Mouse (Mus musculus) forebrain, postnatal 0 days (tissue): Measurements from ENCODE around the gene Ift27. TPM values are rescaled to one million over a fixed set of nuclear protein-coding genes. Genes with fewer than 3 reads are reported as not detected.

Source experiments
- ATAC-seq: fragments of 200-750 bp; cut with Nextera tagmentation; 2 replicates; pipeline ENCODE4 v1.8.0; 2017; ENCODE audit warnings: mild to moderate bottlenecking, moderate library complexity
- DNase-seq: peaks from one replicate; pipeline ENCODE4 v3.0.0-alpha.2; 2015
- H3K27ac ChIP-seq: fragments of 300-500 bp; sonication (generic); 2 replicates; pipeline ENCODE4 v1.5.1; 2014; ENCODE audit warnings: low read depth, mild to moderate bottlenecking, antibody characterized with exemption, low read length, moderate library complexity, mixed read lengths
- H3K27me3 ChIP-seq: fragments of 300-500 bp; sonication (generic); 2 replicates; pipeline ENCODE4 v1.6.1; 2014; ENCODE audit warnings: mild to moderate bottlenecking, low read length, mixed read lengths; ENCODE audit not compliant: insufficient read depth
- H3K36me3 ChIP-seq: fragments of 300-500 bp; sonication (generic); 2 replicates; pipeline ENCODE4 v1.6.1; 2014; ENCODE audit warnings: mild to moderate bottlenecking, moderate library complexity; ENCODE audit not compliant: insufficient read depth
- H3K4me1 ChIP-seq: fragments of 300-500 bp; sonication (generic); 2 replicates; pipeline ENCODE4 v1.6.1; 2014; ENCODE audit warnings: antibody characterized with exemption; ENCODE audit not compliant: insufficient read depth
- H3K4me2 ChIP-seq: fragments of 300-500 bp; sonication (generic); 2 replicates; pipeline ENCODE4 v1.6.1; 2014; ENCODE audit warnings: low read depth, mild to moderate bottlenecking, moderate library complexity
- H3K4me3 ChIP-seq: fragments of 300-500 bp; sonication (generic); 2 replicates; pipeline ENCODE4 v1.5.1; 2014; ENCODE audit warnings: low read depth, low read length, mixed read lengths
- H3K9ac ChIP-seq: fragments of 300-500 bp; sonication (generic); 2 replicates; pipeline ENCODE4 v1.6.1; 2014; ENCODE audit warnings: mild to moderate bottlenecking
- H3K9me3 ChIP-seq: fragments of 300-500 bp; sonication (generic); 2 replicates; pipeline ENCODE4 v1.6.1; 2016; ENCODE audit warnings: low read length
- CTCF ChIP-seq: sonication (generic); IDR thresholded peaks from 2 replicates; pipeline ENCODE4 v1.5.1; 2016; ENCODE audit warnings: antibody characterized with exemption, control low read depth, low read depth
- WGBS: fragments of 180-500 bp; shearing (Covaris S2); extraction: QIAGEN DNeasy Blood & Tissue Kit; methylation state at CpG from one replicate; pipeline ENCODE4 v1.1.7; 2014; 5-methylcytosine and 5-hydroxymethylcytosine counted together
- polyA plus RNA-seq: library from polyadenylated mRNA; unstranded; fragments of >200 nt; fragmentation: Nextera tagmentation; extraction: Ambion mirVana; gene quantifications from 2 replicates; pipeline ENCODE4 v1.2.1, GENCODE M21; 2015
- total RNA-seq: library from RNA; depleted of rRNA; stranded (reverse); fragments of >200 nt; gene quantifications from 2 replicates; pipeline ENCODE4 v1.2.3, GENCODE M21; 2014

Gene Ift27
- total and polyA plus RNA-seq, 2 experiments from 2014 or later, result 43.1 to 134 TPM

- peak; percentile 72 for TF ChIP-seq CTCF
- WGBS, result 6% methylated on average over 10 of the region's 10 CpGs
- DNase-seq, result peak; percentile 70
- Histone ChIP-seq H3K4me1 (peaks cover 16% of the 10 kb centered on the region), H3K36me3 (no peaks in the 10 kb centered on the region), H3K4me3 (no peak overlapping the region), H3K9me3 (no peaks in the 10 kb centered on the region), H3K9ac (no peak overlapping the region), H3K27ac (no peak overlapping the region), H3K4me2 (no peak overlapping the region), H3K27me3 (no peaks in the 10 kb centered on the region)
- ATAC-seq, result peak; percentile 81
Measured at GRCm38 (mm10) chr15:78184855-78185254, 10.9 kb upstream of the Ift27 start.

- 0 out of 2 replicates have a peak overlapping the region, but pooled peaks have one; percentile 28 for H3K9ac ChIP-seq
- H3K9me3 ChIP-seq, result no peaks in the 10 kb centered on the region
- no peaks in the 10 kb centered on the region for H3K36me3 ChIP-seq
- H3K4me3 ChIP-seq, result no peak overlapping the region
- peak; percentile 81 for DNase-seq
- peak overlapping the region; percentile 80 for H3K27ac ChIP-seq
- 11% methylated on average over 8 of the region's 8 CpGs for WGBS
- no peaks in the 10 kb centered on the region for H3K27me3 ChIP-seq
- no peak overlapping the region for H3K4me2 ChIP-seq
- TF ChIP-seq CTCF, result no peak
- H3K4me1 ChIP-seq, result peaks cover 16% of the 10 kb centered on the region
- peak; percentile 80 for ATAC-seq
Measured at GRCm38 (mm10) chr15:78181701-78182405, 7.9 kb upstream of the Ift27 start.

- no peak for TF ChIP-seq CTCF
- Histone ChIP-seq H3K4me3 (no peak overlapping the region), H3K4me2 (no peak overlapping the region), H3K9me3 (no peaks in the 10 kb centered on the region), H3K36me3 (no peaks in the 10 kb centered on the region), H3K27ac (no peak overlapping the region), H3K4me1 (peaks cover 21% of the 10 kb centered on the region), H3K27me3 (no peaks in the 10 kb centered on the region), H3K9ac (no peak overlapping the region)
- no peak for DNase-seq
- ATAC-seq, result no peak
- WGBS, result 71% methylated on average over 3 of the region's 3 CpGs
Measured at GRCm38 (mm10) chr15:78179775-78180174, 5.9 kb upstream of the Ift27 start.

- Histone ChIP-seq H3K27me3 (no peaks in the 10 kb centered on the region), H3K4me1 (peaks cover 25% of the 10 kb centered on the region), H3K4me2 (no peak overlapping the region), H3K36me3 (no peaks in the 10 kb centered on the region), H3K9ac (no peak overlapping the region), H3K9me3 (no peaks in the 10 kb centered on the region), H3K27ac (0 out of 2 replicates have a peak overlapping the region, but pooled peaks have one; percentile 35), H3K4me3 (no peak overlapping the region)
- ATAC-seq, result no peak
- DNase-seq, result peak; percentile 86
- TF ChIP-seq CTCF, result peak; percentile 93
- 5% methylated on average over 9 of the region's 9 CpGs for WGBS
Measured at GRCm38 (mm10) chr15:78178397-78178796, 4.5 kb upstream of the Ift27 start.

DNA sequence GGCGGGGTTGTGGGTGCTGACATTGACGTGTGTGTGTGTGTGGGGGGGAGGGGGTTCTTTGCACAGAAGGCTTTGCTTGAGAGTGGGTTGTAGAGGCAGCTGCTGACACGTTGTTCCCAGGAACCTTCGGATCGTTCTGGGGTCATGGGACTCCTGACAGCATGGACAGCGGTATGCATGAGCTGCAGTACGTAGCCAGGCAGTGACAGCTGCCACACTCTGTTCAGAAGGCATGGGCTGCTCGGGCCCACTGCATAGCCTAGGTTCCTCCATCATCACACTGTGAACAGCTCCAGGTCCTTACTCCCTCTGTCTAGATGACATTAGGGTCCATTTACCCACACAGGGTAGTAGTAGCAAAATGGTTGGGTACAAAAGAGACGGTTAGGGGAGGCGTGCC, 3.4 kb upstream of the Ift27 start:
- H3K27ac ChIP-seq, result no peak overlapping the region
- H3K9ac ChIP-seq, result no peak overlapping the region
- no peak overlapping the region for H3K4me2 ChIP-seq
- H3K36me3 ChIP-seq, result no peaks in the 10 kb centered on the region
- peaks cover 29% of the 10 kb centered on the region for H3K4me1 ChIP-seq
- DNase-seq, result no peak
- no peak for TF ChIP-seq CTCF
- no peaks in the 10 kb centered on the region for H3K9me3 ChIP-seq
- no peaks in the 10 kb centered on the region for H3K27me3 ChIP-seq
- ATAC-seq, result no peak
- 70% methylated on average over 10 of the region's 10 CpGs for WGBS
- no peak overlapping the region for H3K4me3 ChIP-seq

GRCm38 (mm10) chr15:78174887-78175245, 959 bp upstream of the Ift27 start:
- WGBS, result 66% methylated on average over 6 of the region's 6 CpGs
- Histone ChIP-seq H3K9me3 (no peaks in the 10 kb centered on the region), H3K4me3 (peak overlapping the region; percentile 39), H3K4me1 (peaks cover 17% of the 10 kb centered on the region), H3K9ac (peak overlapping the region; percentile 54), H3K4me2 (peak overlapping the region; percentile 54), H3K27me3 (no peaks in the 10 kb centered on the region), H3K27ac (peak overlapping the region; percentile 81), H3K36me3 (no peaks in the 10 kb centered on the region)
- TF ChIP-seq CTCF, result no peak
- ATAC-seq (no peak), DNase-seq (no peak)

DNA sequence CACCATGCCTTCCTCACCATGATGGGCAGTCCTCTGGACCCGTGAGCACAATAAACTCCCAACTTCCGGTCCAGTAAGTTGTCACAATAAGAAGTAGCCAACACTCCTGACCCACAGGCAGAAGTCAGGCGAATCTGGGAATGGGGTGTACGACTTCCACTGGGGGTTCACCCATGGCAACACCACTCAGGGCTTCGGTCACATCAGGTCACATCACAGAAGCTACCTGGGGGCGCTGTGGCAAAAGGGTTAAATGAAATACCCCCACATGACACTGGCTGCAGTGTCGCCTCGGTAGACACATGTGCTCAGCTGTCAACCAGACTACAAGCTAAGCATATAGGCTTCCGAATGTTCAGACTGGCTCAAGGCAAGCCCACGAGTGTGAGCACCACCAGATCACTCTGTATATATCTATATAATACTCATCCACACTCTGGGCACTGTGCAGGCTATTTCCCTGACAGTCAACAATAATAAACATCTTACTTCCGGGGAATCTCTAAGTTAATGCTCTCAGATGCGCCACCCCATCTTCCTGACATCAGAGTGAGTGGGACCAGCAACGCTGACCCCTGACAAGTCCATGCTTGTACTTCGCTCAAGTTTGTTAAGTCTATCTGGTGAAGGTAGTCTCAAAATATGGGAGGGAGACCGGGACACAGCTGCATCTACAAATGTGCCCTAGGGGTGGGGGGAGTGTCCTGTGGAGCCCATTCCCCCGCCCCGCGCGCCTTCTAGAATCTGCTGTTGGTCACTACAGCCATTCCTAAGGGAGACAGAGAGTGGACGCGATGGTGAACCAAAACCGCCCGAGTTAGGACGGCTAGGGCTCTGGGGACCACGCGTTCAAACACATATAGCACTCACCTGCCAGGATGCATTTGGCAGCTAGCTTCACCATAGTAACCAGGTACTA, 749 bp downstream of the Ift27 start:
- H3K4me3 ChIP-seq, result peak overlapping the region; percentile 70
- no peaks in the 10 kb centered on the region for H3K9me3 ChIP-seq
- no peaks in the 10 kb centered on the region for H3K27me3 ChIP-seq
- ATAC-seq (no peak), DNase-seq (no peak)
- no peak for TF ChIP-seq CTCF
- peak overlapping the region; percentile 75 for H3K9ac ChIP-seq
- H3K27ac ChIP-seq, result peak overlapping the region; percentile 42
- 22% methylated on average over 26 of the region's 26 CpGs for WGBS
- H3K36me3 ChIP-seq, result no peaks in the 10 kb centered on the region
- H3K4me2 ChIP-seq, result peak overlapping the region; percentile 96
- H3K4me1 ChIP-seq, result peaks cover 17% of the 10 kb centered on the region
